Mouse (Mus musculus): Measurements from ENCODE around the gene Arfgef2.

- no peak for TF ChIP-seq POLR2A (IDR thresholded peaks at IDR 0.05; ENCODE audit: insufficient read length, low read depth)
- no peak for TF ChIP-seq MAX (IDR thresholded peaks at IDR 0.05; ENCODE audit: low read depth)
- TF ChIP-seq MYOG (IDR thresholded peaks at IDR 0.05; ENCODE audit: control insufficient read depth in 1 of 3, insufficient read depth in 1 of 3, insufficient read length in 2 of 3, low read depth in 2 of 3): no peak
- no peak for TF ChIP-seq TCF3 (IDR thresholded peaks at IDR 0.05; ENCODE audit: insufficient read length, low read depth)
- TF ChIP-seq TCF12 (IDR thresholded peaks at IDR 0.05; ENCODE audit: insufficient read depth, poor library complexity, severe bottlenecking): no peak
- no peak for TF ChIP-seq E2F4 (IDR thresholded peaks at IDR 0.05; ENCODE audit: insufficient read depth)
- TF ChIP-seq REST (IDR thresholded peaks at IDR 0.05; ENCODE audit: insufficient read depth, insufficient read length): no peak
Observed at GRCm38 (mm10) chr2:166862505-166862904, 57.1 kb downstream of the Arfgef2 start.

Data from myocyte (in vitro differentiated cells).